Mouse (Mus musculus) thymus, postnatal 36 days (tissue): ENCODE data around the gene Adam1b.

Experiments
- DNase-seq, 2 experiments: peaks; one replicate each; pipeline ENCODE4 v3.0.0; 2022; ENCODE audit warnings: mixed read lengths in 2 of 2

Gene Adam1b

GRCm38 (mm10) chr5:121493305-121493704, 9.9 kb downstream of the Adam1b start:
- no peak for DNase-seq

GRCm38 (mm10) chr5:121484801-121485200, 18.4 kb downstream of the Adam1b start:
- DNase-seq: no peak

GRCm38 (mm10) chr5:121477680-121478079, 25.6 kb downstream of the Adam1b start:
- DNase-seq: no peak

GRCm38 (mm10) chr5:121476040-121476439, 27.2 kb downstream of the Adam1b start:
- no peak for DNase-seq

- DNase-seq: no peak
These were observed 28.6 kb downstream of the Adam1b start for GRCm38 (mm10) chr5:121474610-121475009.

- DNase-seq: no peak
These were observed 30.8 kb downstream of the Adam1b start for GRCm38 (mm10) chr5:121472411-121472810.

- DNase-seq: no peak
These were observed 33.7 kb downstream of the Adam1b start for GRCm38 (mm10) chr5:121469566-121469965.

- no peak for DNase-seq
These were observed 39.5 kb downstream of the Adam1b start for GRCm38 (mm10) chr5:121463601-121464250.

GRCm38 (mm10) chr5:121462967-121463366, 40.3 kb downstream of the Adam1b start:
- DNase-seq: no peak

GRCm38 (mm10) chr5:121462171-121462502, 41.1 kb downstream of the Adam1b start:
- no peak for DNase-seq

GRCm38 (mm10) chr5:121461339-121462170, 41.7 kb downstream of the Adam1b start:
- no peak for DNase-seq

- no peak for DNase-seq
These were observed 47.5 kb downstream of the Adam1b start for GRCm38 (mm10) chr5:121455510-121456265.

- DNase-seq: no peak
These were observed 48.8 kb downstream of the Adam1b start for GRCm38 (mm10) chr5:121454503-121454782.

GRCm38 (mm10) chr5:121453743-121454502, 49.3 kb downstream of the Adam1b start:
- no peak for DNase-seq

- DNase-seq: no peak
These were observed 50.3 kb downstream of the Adam1b start for GRCm38 (mm10) chr5:121452906-121453305.

GRCm38 (mm10) chr5:121452026-121452869, 51.0 kb downstream of the Adam1b start, which contains the start of gene Erp29:
TSS of gene Erp29 (minus strand) at chr5:121452506.
- DNase-seq: peak; percentile 99

- no peak for DNase-seq
These were observed 51.6 kb downstream of the Adam1b start, which contains the start of gene Tmem116 for GRCm38 (mm10) chr5:121451644-121452025. TSS of gene Tmem116 (plus strand) at chr5:121451893.

- no peak for DNase-seq
These were observed 52.0 kb downstream of the Adam1b start for GRCm38 (mm10) chr5:121451203-121451602.

- DNase-seq: no peak
These were observed 52.8 kb downstream of the Adam1b start for GRCm38 (mm10) chr5:121450476-121450875.
